Mouse (Mus musculus): ENCODE data around the gene Ccnb3. TPM values are rescaled to one million over a fixed set of nuclear protein-coding genes. Genes with fewer than 3 reads are reported as not detected.

Ccnb3 gene
- polyA plus RNA-seq, 1 experiment from 2014 or later = 0.25 TPM

Other genes starting within 250 kb of the Ccnb3 start
- gene Akap4, start 25.9 kb upstream of the Ccnb3 start, polyA plus RNA-seq (2015; fragmentation: Nextera tagmentation; extraction: Ambion mirVana) = 0.06 TPM in 1 of 2 replicates, not detected in the other